ENCODE assay signal across 22 mouse cellular contexts in genomic region chrX:52965149-52965548, GRCm38 (mm10). TPM values are rescaled to one million over a fixed set of nuclear protein-coding genes. Genes with fewer than 3 reads are reported as not detected.
DNase-seq lines count a peak whose midpoint lies in the region; ATAC-seq and TF ChIP-seq lines count a peak whose summit lies in the region.
"Had no signal": no experiment of that assay in that cellular context is flagged by ENCODE, and none has a peak within 500 bp of the region (broad histone marks: within the 10 kb centered on the region; RNA-seq: fewer than 3 reads in every experiment).

No protein-coding gene starts in this region.

- TF ChIP-seq POLR2A in MEL (IDR thresholded peaks at IDR 0.05; ENCODE audit: control insufficient read depth in 1 of 2, insufficient read depth in 1 of 2, low read depth in 1 of 2, low read length in 2 of 2, poor library complexity in 1 of 2), result no peak

- no peaks in the 10 kb centered on the region for H3K9me3 ChIP-seq in liver, embryonic 11.5 days (ENCODE audit: control insufficient read depth, low read length)
- H3K9me3 ChIP-seq in MEL (replicated peaks; ENCODE audit: insufficient read depth, low read length), result no peaks in the 10 kb centered on the region
- no peaks in the 10 kb centered on the region for H3K9me3 ChIP-seq in liver, embryonic 13.5 days (replicated peaks)
- H3K9me3 ChIP-seq in liver, embryonic 15.5 days (replicated peaks), result no peaks in the 10 kb centered on the region
- H3K9me3 ChIP-seq in stomach, postnatal 0 days (ENCODE audit: control insufficient read depth, low read length), result no peaks in the 10 kb centered on the region
- H3K9me3 ChIP-seq: embryonic facial prominence, embryonic 10.5 days; embryonic facial prominence, embryonic 12.5 days; forebrain, embryonic 13.5 days; forebrain, embryonic 15.5 days had no signal

- H3K79me2 ChIP-seq in MEL (ENCODE audit: control insufficient read depth, insufficient read depth, low read length, poor library complexity), result no peaks in the 10 kb centered on the region

- H3K27me3 ChIP-seq in liver, embryonic 11.5 days (replicated peaks; ENCODE audit: control insufficient read depth, insufficient read depth, low read length), result no peaks in the 10 kb centered on the region
- H3K27me3 ChIP-seq in MEL (ENCODE audit: control insufficient read depth in 1 of 2, insufficient read depth in 2 of 2, low read length in 2 of 2), result no peaks in the 10 kb centered on the region
- H3K27me3 ChIP-seq in liver, embryonic 13.5 days, result no peaks in the 10 kb centered on the region
- H3K27me3 ChIP-seq in liver, embryonic 15.5 days, result no peaks in the 10 kb centered on the region
- no peaks in the 10 kb centered on the region for H3K27me3 ChIP-seq in stomach, postnatal 0 days (ENCODE audit: control insufficient read depth, insufficient read depth, low read length)
- H3K27me3 ChIP-seq: embryonic facial prominence, embryonic 12.5 days; forebrain, embryonic 13.5 days; forebrain, embryonic 15.5 days had no signal

- H3K36me3 ChIP-seq in liver, embryonic 11.5 days (ENCODE audit: control insufficient read depth, insufficient read depth, low read length), result no peaks in the 10 kb centered on the region
- H3K36me3 ChIP-seq in MEL (ENCODE audit: control insufficient read depth in 1 of 2, insufficient read depth in 2 of 2, low read length in 2 of 2), result peaks cover 0 to 6% of the 10 kb centered on the region in 2 experiments; a peak in 2 of 4 replicates
- H3K36me3 ChIP-seq in liver, embryonic 13.5 days, result no peaks in the 10 kb centered on the region
- no peaks in the 10 kb centered on the region for H3K36me3 ChIP-seq in liver, embryonic 15.5 days (replicated peaks)
- H3K36me3 ChIP-seq in stomach, postnatal 0 days (ENCODE audit: control insufficient read depth, insufficient read depth, low read length), result no peaks in the 10 kb centered on the region
- H3K36me3 ChIP-seq: embryonic facial prominence, embryonic 10.5 days; embryonic facial prominence, embryonic 12.5 days; forebrain, embryonic 15.5 days had no signal

- TF ChIP-seq EP300 in MEL (IDR thresholded peaks at IDR 0.05; ENCODE audit: low read depth in 1 of 2, low read length in 2 of 2), result 0 out of 4 replicates have a peak, but pooled peaks of 1 of the 2 experiments have one; percentile 22
- TF ChIP-seq EP300 in stomach, postnatal 0 days (optimal IDR thresholded peaks at IDR 0.05), result no peak

- H3K4me1 ChIP-seq in liver, embryonic 11.5 days (replicated peaks; ENCODE audit: control insufficient read depth, insufficient read depth, low read length), result 0 out of 2 replicates have a peak, but pooled peaks cover 3% of the 10 kb centered on the region
- peaks cover 4 to 6% of the 10 kb centered on the region in 2 experiments for H3K4me1 ChIP-seq in MEL (ENCODE audit: control insufficient read depth in 1 of 2, insufficient read depth in 2 of 2, low read length in 2 of 2)
- peaks cover 25% of the 10 kb centered on the region for H3K4me1 ChIP-seq in liver, embryonic 13.5 days (replicated peaks)
- H3K4me1 ChIP-seq in liver, embryonic 15.5 days (replicated peaks), result peaks cover 12% of the 10 kb centered on the region
- H3K4me1 ChIP-seq in stomach, postnatal 0 days (replicated peaks; ENCODE audit: control insufficient read depth, insufficient read depth), result no peaks in the 10 kb centered on the region
- H3K4me1 ChIP-seq: embryonic facial prominence, embryonic 10.5 days; embryonic facial prominence, embryonic 12.5 days; forebrain, embryonic 13.5 days; forebrain, embryonic 15.5 days had no signal

- ATAC-seq in liver, embryonic 11.5 days (replicated peaks; ENCODE audit: low FRiP score), result 0 out of 2 replicates have a peak, but pooled peaks have one; percentile 43
- peak; percentile 70 for ATAC-seq in liver, embryonic 13.5 days (ENCODE audit: low read depth)
- ATAC-seq in liver, embryonic 15.5 days (ENCODE audit: insufficient read depth), result 0 out of 2 replicates have a peak, but pooled peaks have one; percentile 25
- ATAC-seq in stomach, postnatal 0 days (ENCODE audit: low FRiP score, low TSS enrichment), result no peak
- ATAC-seq: activated CD4-positive, CD25-positive, alpha-beta regulatory T cell, adult 4 months; forebrain, embryonic 13.5 days; forebrain, embryonic 15.5 days; Patski had no signal

- no peak overlapping the region for H3K27ac ChIP-seq in liver, embryonic 11.5 days (ENCODE audit: low read depth, low read length)
- H3K27ac ChIP-seq in MEL (ENCODE audit: control insufficient read depth, low read depth, low read length), result no peak overlapping the region
- H3K27ac ChIP-seq in liver, embryonic 13.5 days, result no peak overlapping the region
- H3K27ac ChIP-seq in liver, embryonic 15.5 days (replicated peaks), result no peak overlapping the region
- H3K27ac ChIP-seq in stomach, postnatal 0 days (replicated peaks), result no peak overlapping the region
- H3K27ac ChIP-seq: embryonic facial prominence, embryonic 10.5 days; embryonic facial prominence, embryonic 12.5 days; forebrain, embryonic 13.5 days; forebrain, embryonic 15.5 days had no signal

- H3K9ac ChIP-seq in liver, embryonic 11.5 days (ENCODE audit: low read depth, low read length), result no peak overlapping the region
- H3K9ac ChIP-seq in MEL (ENCODE audit: control insufficient read depth, low read depth, low read length, poor library complexity, severe bottlenecking), result no peak overlapping the region
- H3K9ac ChIP-seq in liver, embryonic 13.5 days, result no peak overlapping the region
- H3K9ac ChIP-seq in liver, embryonic 15.5 days, result no peak overlapping the region
- no peak overlapping the region for H3K9ac ChIP-seq in stomach, postnatal 0 days (ENCODE audit: low read length)
- H3K9ac ChIP-seq: embryonic facial prominence, embryonic 12.5 days; forebrain, embryonic 13.5 days; forebrain, embryonic 15.5 days had no signal

- 76% methylated on average over 2 of the region's 2 CpGs for WGBS in liver, embryonic 11.5 days
- 51% methylated on average over 2 of the region's 2 CpGs for WGBS in liver, embryonic 13.5 days (ENCODE audit: insufficient replicate concordance)
- 56% methylated on average over 2 of the region's 2 CpGs for WGBS in liver, embryonic 15.5 days (ENCODE audit: insufficient replicate concordance)
- 87% methylated on average over 2 of the region's 2 CpGs for WGBS in stomach, postnatal 0 days

- no peak overlapping the region for H3K4me3 ChIP-seq in liver, embryonic 11.5 days (ENCODE audit: low read depth, low read length)
- H3K4me3 ChIP-seq in MEL (ENCODE audit: control insufficient read depth in 1 of 2, insufficient read depth in 1 of 2, low read depth in 2 of 2, low read length in 2 of 2), result no peak overlapping the region
- H3K4me3 ChIP-seq in liver, embryonic 13.5 days (replicated peaks), result no peak overlapping the region
- no peak overlapping the region for H3K4me3 ChIP-seq in liver, embryonic 15.5 days (replicated peaks)
- no peak overlapping the region for H3K4me3 ChIP-seq in stomach, postnatal 0 days (ENCODE audit: low read depth, low read length)
- H3K4me3 ChIP-seq: embryonic facial prominence, embryonic 10.5 days; embryonic facial prominence, embryonic 12.5 days; forebrain, embryonic 13.5 days; forebrain, embryonic 15.5 days had no signal

- intact Hi-C loops in left cerebral cortex, postnatal 36 days (cut with DNase I), result no loop called here

- no peak for DNase-seq in liver, embryonic 11.5 days (ENCODE audit: low spot score)
- DNase-seq in liver, result no peak
- DNase-seq in MEL (ENCODE audit: low read depth, low spot score), result no peak
- no peak for DNase-seq in liver, embryonic 13.5 days
- no peak for DNase-seq in left cerebral cortex, postnatal 36 days (ENCODE audit: low spot score in 2 of 2)
- no peak for DNase-seq in stomach, postnatal 0 days (ENCODE audit: low spot score)
- DNase-seq in heart, adult 11 months, result no peak
- DNase-seq: adrenal gland, adult 8-10 months; adrenal gland, postnatal 14 days; adrenal gland, postnatal 36 days; cerebellum, adult 11-12 months; cerebellum, adult 2 months; cerebellum, adult 9-10 months; cerebellum, postnatal 10 days; cerebellum, postnatal 25 days had no signal

- TF ChIP-seq CTCF in MEL (IDR thresholded peaks at IDR 0.05 in 2 of 3, conservative IDR thresholded peaks at IDR 0.05 in 1 of 3; ENCODE audit: control insufficient read depth in 1 of 3, insufficient read depth in 1 of 3, low read depth in 2 of 3, low read length in 3 of 3, poor library complexity in 1 of 3, severe bottlenecking in 1 of 3), result no peak
- TF ChIP-seq CTCF in stomach, postnatal 0 days (IDR thresholded peaks at IDR 0.05; ENCODE audit: low read depth), result no peak

- H3K4me2 ChIP-seq in liver, embryonic 11.5 days, result no peak overlapping the region
- H3K4me2 ChIP-seq in liver, embryonic 13.5 days, result no peak overlapping the region
- H3K4me2 ChIP-seq in liver, embryonic 15.5 days, result no peak overlapping the region
- H3K4me2 ChIP-seq in stomach, postnatal 0 days (replicated peaks; ENCODE audit: low read depth), result no peak overlapping the region
- H3K4me2 ChIP-seq: embryonic facial prominence, embryonic 12.5 days; forebrain, embryonic 13.5 days; forebrain, embryonic 15.5 days had no signal

- no peak for TF ChIP-seq RAD21 in MEL (IDR thresholded peaks at IDR 0.05; ENCODE audit: low read depth, low read length)

TF ChIP-seq in MEL, 35 proteins besides CTCF, POLR2A, EP300 and RAD21 (continues in another document):
- TF ChIP-seq JUND (IDR thresholded peaks at IDR 0.05; ENCODE audit: low read depth, low read length) (no peak), MAFK (IDR thresholded peaks at IDR 0.05; ENCODE audit: borderline replicate concordance, low read depth, low read length) (no peak), TBP (IDR thresholded peaks at IDR 0.05; ENCODE audit: low read depth, low read length) (no peak)

RNA-seq across cellular contexts. Expression of gene Hprt, which starts 22.8 kb away (rescaled TPM):
- polyA plus RNA-seq in liver, embryonic 11.5 days (2014; fragmentation: Nextera tagmentation; extraction: Ambion mirVana), result 300 and 324 TPM in 2 replicates
- total RNA-seq in MEL (2012; rRNA removed), result 117 and 145 TPM in 2 replicates
- 100 to 1,000 TPM in 1 of 2 experiments, not detected in 1; 113 TPM for polyA plus RNA-seq in MEL (2012; ENCODE audit: insufficient read depth in 1 of 2, insufficient read length in 2 of 2, low read depth in 1 of 2, low replicate concordance in 2 of 2, missing spikeins in 1 of 2)
- polyA plus RNA-seq in liver, embryonic 13.5 days (2015; fragmentation: Nextera tagmentation; extraction: Ambion mirVana), result 253 and 285 TPM in 2 replicates
- 166 and 181 TPM in 2 replicates for polyA plus RNA-seq in liver, embryonic 15.5 days (2015; fragmentation: Nextera tagmentation; extraction: Ambion mirVana)
- total RNA-seq in left cerebral cortex, postnatal 36 days (2021), result 100 to 1,000 TPM; 143 to 150 TPM
- 251 and 254 TPM in 2 replicates for polyA plus RNA-seq in stomach, postnatal 0 days (2015; fragmentation: Nextera tagmentation; extraction: Ambion mirVana)

RNA-seq across cellular contexts. Expression of gene Phf6, which starts 53.1 kb away (rescaled TPM):
- 29.7 and 35.0 TPM in 2 replicates for polyA plus RNA-seq in liver, embryonic 11.5 days (2014; fragmentation: Nextera tagmentation; extraction: Ambion mirVana)
- 16.1 and 18.7 TPM in 2 replicates for total RNA-seq in MEL (2012; rRNA removed)
- 10 to 100 TPM; 15.8 to 44.9 TPM for polyA plus RNA-seq in MEL (2012; ENCODE audit: insufficient read depth in 1 of 2, insufficient read length in 2 of 2, low read depth in 1 of 2, low replicate concordance in 2 of 2, missing spikeins in 1 of 2)
- polyA plus RNA-seq in liver, embryonic 13.5 days (2015; fragmentation: Nextera tagmentation; extraction: Ambion mirVana), result 11.0 and 15.9 TPM in 2 replicates
- polyA plus RNA-seq in liver, embryonic 15.5 days (2015; fragmentation: Nextera tagmentation; extraction: Ambion mirVana), result 7.6 and 8.6 TPM in 2 replicates
- total RNA-seq in left cerebral cortex, postnatal 36 days (2021), result 10 to 100 TPM; 16.9 to 19.5 TPM
- 7.2 and 7.4 TPM in 2 replicates for polyA plus RNA-seq in stomach, postnatal 0 days (2015; fragmentation: Nextera tagmentation; extraction: Ambion mirVana)
